Mouse (Mus musculus) 3134 (cell line): ENCODE data around the gene Prf1.

ENCODE experiments used
- DNase-seq: peaks from one replicate; pipeline ENCODE4 v3.0.0-alpha.2; 2011; ENCODE audit warnings: low spot score; ENCODE audit not compliant: insufficient read length; ENCODE audit errors: extremely low read depth

Prf1 gene

DNA sequence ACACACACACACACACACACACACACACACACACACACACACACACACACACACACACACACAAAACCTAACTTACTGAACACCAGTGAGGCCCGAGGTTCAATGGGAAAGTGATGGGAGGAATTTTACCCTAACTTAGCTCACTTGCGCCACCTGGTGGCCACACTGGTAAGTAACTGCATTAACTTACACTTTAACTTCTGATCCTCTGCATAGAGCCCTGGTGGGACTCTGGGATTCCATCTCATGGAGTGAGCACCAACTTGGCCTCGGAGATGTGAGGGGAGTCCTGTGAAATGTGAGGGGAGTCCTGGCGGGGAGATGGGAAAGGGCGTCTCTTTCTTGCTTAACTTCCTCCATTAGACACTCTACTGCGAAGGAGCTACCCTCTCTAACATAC is 38.5 kb downstream of the Prf1 start:
- peak; percentile 48 for DNase-seq

DNA sequence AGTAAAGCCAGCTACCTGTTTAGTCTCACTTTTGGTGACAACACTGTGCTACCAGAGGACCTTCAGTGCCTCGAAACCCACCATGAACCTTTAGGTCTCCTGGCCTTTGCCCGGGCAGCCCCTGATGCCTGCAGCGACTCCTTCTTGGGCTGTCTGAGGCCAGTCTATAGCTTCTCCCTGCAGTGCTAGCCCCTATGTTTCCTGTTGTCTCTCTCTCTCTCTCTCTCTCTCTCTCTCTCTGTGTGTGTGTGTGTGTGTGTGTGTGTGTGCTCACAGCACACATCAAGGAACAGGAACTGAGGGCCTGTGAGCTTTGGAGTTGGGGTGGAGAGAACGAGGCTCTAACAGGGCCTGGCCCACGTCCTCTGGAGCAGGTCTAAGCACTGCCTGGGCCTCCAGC is 39.0 kb downstream of the Prf1 start:
- no peak for DNase-seq

DNA sequence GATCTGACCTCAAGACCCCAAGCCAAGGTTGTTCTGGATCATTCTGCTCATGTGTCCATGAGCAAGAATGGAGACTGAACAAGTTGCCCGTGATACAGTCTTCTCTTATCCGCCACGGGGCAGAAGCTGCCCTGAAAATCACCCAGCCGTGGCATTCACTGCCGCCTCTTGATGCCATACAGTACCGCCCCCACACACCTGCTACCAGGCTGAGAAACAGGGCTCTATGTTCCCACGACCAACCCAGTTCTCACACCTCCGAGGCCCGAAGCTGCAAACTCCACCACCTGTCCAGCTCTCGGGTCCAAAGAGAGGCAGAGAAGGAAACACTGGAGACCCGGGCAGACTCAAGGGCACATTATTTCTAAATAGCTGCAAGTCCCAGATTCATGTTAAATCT is 40.0 kb downstream of the Prf1 start:
- no peak for DNase-seq

DNA sequence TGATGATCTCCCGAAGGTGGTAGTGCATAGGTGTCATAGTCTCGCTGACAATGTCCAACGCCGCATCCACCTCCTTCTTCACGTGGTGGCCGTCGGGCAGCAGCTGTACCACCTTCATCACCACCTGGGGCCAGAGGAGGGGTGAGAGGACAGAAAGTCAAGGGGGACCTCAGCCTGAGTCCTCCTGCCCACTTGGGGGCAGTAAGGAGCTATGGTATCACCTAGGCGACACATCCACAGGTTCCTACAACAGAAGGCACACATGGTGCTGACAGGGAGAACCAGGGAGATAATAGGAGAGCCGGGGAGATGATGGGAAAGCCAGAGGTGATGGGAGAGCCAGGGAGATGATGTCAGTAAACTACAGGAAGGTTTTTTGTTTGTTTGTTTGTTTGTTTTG is 41.6 kb downstream of the Prf1 start:
- no peak for DNase-seq

DNA sequence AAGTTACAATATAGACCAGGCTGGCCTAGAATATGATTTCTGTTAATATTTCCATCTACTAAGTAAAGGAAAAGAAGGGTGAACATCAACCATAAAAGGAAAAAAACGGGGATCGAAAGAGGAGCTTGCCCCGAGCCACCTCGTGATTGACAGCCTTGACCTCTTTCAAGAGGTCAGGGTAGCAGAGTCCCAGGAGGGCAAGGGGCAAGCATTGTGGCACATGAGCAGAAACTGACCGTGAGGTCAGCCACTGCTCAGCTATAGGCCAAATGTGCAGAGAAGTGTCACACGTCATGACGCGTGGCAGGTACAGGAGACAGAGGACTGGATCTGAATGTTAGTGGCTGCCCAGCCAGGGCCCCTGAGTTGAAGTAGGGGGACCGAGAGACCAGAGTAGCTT is 42.6 kb downstream of the Prf1 start:
- no peak for DNase-seq

DNA sequence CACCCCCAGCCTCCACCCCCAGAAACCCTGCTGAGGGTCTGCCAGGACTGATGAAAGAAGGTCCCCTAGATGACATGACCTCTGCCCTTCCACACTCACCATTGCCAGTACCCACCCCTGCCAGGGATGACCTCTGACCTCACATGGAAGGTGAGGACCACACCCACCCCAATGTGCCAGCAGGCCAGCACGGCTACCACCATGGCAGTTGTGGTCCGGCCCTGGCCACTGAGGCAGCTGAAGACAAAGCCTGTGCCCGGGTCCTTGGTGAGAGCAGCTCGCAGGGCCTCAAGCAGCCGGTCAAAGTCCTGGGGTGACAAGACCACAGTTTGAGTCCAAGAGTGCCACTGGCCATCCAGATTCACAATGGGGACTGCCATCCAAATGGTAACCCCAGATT is 43.4 kb downstream of the Prf1 start:
- DNase-seq, result no peak

DNA sequence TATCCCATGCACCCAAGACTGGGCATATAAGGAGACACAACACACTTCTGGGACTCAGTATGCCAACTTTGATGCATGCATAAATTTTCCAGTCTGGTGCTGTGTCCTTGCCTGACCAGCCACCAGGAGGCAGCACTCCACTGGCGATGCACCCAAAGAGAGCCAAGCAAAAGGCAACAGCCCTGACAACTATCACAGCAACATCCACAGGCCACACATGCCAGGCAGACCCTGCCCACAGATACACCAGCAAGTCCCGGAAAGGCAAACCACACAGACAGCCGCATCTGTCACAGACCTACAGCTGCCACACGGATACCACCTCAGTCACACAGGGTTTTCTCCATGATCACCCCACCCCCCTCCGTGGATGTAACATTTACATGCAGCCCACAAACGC is 43.9 kb downstream of the Prf1 start:
- DNase-seq, result peak; percentile 31

DNA sequence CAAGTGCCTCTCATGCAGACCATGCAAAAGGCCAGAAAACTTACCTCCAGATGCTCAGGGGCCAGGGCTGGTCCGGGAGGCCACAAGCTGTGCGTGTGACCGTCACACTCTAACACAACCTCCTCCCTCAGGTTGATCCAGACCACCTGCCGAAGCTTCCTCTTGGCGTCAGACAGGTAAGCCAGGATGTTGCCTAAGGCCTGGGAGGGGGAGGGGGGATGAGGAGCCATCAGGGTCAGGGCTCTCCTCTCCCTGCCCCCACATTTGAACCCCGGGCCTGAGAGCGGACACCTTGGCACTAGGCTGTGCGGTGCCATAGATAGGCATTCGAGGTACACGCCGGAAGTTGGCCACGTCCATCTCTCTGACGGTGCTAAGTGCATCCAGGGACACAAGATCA is 45.1 kb downstream of the Prf1 start:
- DNase-seq, result no peak

DNA sequence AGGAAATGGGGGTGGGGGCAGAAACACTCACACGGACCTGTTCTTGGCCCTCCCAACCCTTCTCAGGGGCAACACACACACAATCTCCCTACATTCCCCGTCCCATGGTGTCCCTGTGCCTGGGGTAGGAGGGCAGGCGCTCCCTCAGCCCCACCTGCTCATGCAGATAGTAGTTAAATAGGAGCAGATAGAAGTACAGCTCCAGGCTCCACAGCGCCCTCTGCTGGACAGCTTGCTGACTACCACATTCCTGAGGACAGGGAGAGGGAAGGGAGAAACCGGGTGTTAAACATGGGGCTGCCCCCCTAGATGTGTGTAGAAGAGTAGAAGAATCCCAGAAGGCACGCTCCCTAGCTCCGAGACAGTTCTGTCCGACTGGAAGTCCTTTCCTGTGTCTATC is 46.3 kb downstream of the Prf1 start:
- peak; percentile 30 for DNase-seq

DNA sequence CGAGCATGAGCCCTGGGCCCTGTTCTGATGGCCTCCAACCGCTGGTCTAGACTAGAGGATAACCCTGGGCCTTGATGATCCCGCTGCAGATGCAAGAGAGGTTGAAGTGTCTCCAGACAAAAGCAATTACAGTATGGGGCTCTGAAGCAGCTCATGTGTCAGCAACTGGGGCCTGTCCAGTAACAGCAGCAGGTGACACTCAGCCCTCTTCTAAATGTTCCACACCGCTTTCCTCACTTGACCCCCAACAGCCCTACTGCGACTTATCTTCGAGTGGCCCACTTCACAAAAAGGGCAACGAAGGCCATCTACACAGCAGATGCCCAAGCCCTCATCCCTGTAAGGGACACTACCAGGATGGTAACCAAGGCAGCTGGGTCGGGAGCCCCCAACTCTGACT is 47.5 kb downstream of the Prf1 start:
- no peak for DNase-seq

DNA sequence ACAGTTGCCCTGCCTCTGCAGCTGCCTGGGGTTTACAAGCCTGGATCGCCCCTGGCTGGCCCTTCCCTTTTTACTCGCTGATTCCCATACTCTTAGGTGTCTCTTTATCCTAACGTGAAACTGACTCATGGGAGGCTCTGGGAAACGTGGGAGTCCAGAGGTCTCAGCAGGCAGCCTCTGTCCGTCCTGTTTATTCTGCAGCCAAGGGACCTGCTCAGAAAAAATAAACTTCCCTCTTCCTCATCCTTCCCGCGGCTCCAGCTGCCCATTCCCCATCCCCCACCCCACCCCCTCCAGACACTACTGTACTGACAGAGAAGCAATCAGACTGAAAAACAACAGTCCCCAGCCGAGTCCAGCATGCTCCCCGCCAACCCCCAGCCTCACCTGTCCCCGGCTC is 48.7 kb downstream of the Prf1 start:
- DNase-seq, result no peak

DNA sequence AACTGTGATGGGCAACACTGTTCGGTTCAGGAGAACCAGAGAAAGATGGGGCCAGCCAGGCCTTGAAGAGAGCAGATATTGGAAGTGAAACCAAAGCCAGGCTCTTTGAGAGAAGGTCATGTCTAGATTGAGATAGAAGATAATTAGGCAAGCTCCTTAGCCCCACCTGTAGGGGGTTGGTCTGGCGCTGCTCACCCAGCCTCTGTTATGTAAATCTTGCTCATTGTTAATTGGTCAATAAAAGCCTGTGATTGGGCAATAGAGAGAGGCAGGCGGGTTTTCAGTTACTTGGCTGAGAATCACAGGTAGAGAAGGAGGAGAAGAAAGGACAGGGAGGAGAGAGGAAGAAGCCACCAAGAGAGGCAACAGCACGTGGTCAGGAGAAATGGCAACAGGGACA is 53.6 kb downstream of the Prf1 start:
- no peak for DNase-seq
